Mouse (Mus musculus) CH12.LX (cell line): ENCODE data around the gene Btd. TPM values are rescaled to one million over a fixed set of nuclear protein-coding genes. Genes with fewer than 3 reads are reported as not detected.

Experiments used
- DNase-seq: peaks from one replicate; pipeline ENCODE4 v3.0.0-alpha.2; 2013; ENCODE audit errors: extremely low read depth
- H3K27ac ChIP-seq: 2 replicates; pipeline ENCODE4 v1.5.1; 2012; ENCODE audit warnings: low read depth, mild to moderate bottlenecking, control low read depth, moderate library complexity; ENCODE audit not compliant: insufficient read depth
- H3K27me3 ChIP-seq: replicated peaks from 2 replicates; pipeline ENCODE3; 2012; ENCODE audit warnings: inconsistent platforms
- H3K36me3 ChIP-seq, 2 experiments: replicated peaks in 1 of 2; 2 replicates each; pipeline versions ENCODE3 to v1.6.1; 2012; ENCODE audit warnings: inconsistent platforms in 1 of 2, low read length in 1 of 2, mild to moderate bottlenecking in 1 of 2, mixed read lengths in 1 of 2, moderate library complexity in 1 of 2; ENCODE audit not compliant: control insufficient read depth in 1 of 2, insufficient read depth in 1 of 2
- H3K4me1 ChIP-seq, 2 experiments: 2 replicates each; pipeline ENCODE4 v1.6.1; 2012; ENCODE audit warnings: inconsistent platforms in 1 of 2, moderate library complexity in 1 of 2; ENCODE audit not compliant: insufficient read depth in 2 of 2, control insufficient read depth in 1 of 2
- H3K4me2 ChIP-seq: 2 replicates; pipeline ENCODE4 v1.6.1; 2012; ENCODE audit warnings: low read depth, mild to moderate bottlenecking, control low read depth; ENCODE audit not compliant: poor library complexity, insufficient read depth, severe bottlenecking
- H3K4me3 ChIP-seq, 3 experiments: fragments of 150-350 bp in 1 of 3; sonication (generic) in 1 of 3; replicated peaks in 1 of 3; 2 replicates each; pipeline versions ENCODE3 to v1.5.1; 2011 to 2012; ENCODE audit warnings: low read depth in 2 of 3, low read length in 2 of 3, mild to moderate bottlenecking in 2 of 3, moderate library complexity in 2 of 3, control low read depth in 1 of 3, improper control_type of control experiment in 1 of 3, inconsistent platforms in 1 of 3, mixed read lengths in 1 of 3; ENCODE audit not compliant: poor library complexity in 1 of 3
- H3K79me2 ChIP-seq: replicated peaks from 2 replicates; pipeline ENCODE4 v1.6.1; 2012; ENCODE audit warnings: mild to moderate bottlenecking, moderate library complexity; ENCODE audit not compliant: control insufficient read depth, poor library complexity, insufficient read depth, severe bottlenecking; ENCODE audit errors: extremely low read depth
- H3K9ac ChIP-seq: 2 replicates; pipeline ENCODE4 v1.6.1; 2012; ENCODE audit warnings: low read depth, mild to moderate bottlenecking, control low read depth, moderate library complexity; ENCODE audit not compliant: insufficient read depth
- H3K9me3 ChIP-seq: replicated peaks from 2 replicates; pipeline ENCODE3; 2012; ENCODE audit warnings: low read length, inconsistent platforms, mixed read lengths
- BHLHE40 ChIP-seq: IDR thresholded peaks from 2 replicates; pipeline ENCODE4 v1.6.1; 2011; ENCODE audit warnings: mild to moderate bottlenecking, low read depth, low read length, improper control_type of control experiment
- CHD1 ChIP-seq: IDR thresholded peaks from 2 replicates; pipeline ENCODE4 v1.6.1; 2012; ENCODE audit warnings: low read depth, low read length, improper control_type of control experiment, inconsistent platforms
- CHD2 ChIP-seq: IDR thresholded peaks from 2 replicates; pipeline ENCODE4 v1.6.1; 2011; ENCODE audit warnings: low read length, improper control_type of control experiment
- HCFC1 ChIP-seq: IDR thresholded peaks from 2 replicates; pipeline ENCODE4 v1.6.1; 2012; ENCODE audit warnings: low read depth, mild to moderate bottlenecking, inconsistent platforms, low read length, improper control_type of control experiment
- IRF4 ChIP-seq: IDR thresholded peaks from 2 replicates; pipeline ENCODE4 v1.6.1; 2014; ENCODE audit warnings: low read depth, mild to moderate bottlenecking, inconsistent platforms, low read length, improper control_type of control experiment
- JUN ChIP-seq: IDR thresholded peaks from 2 replicates; pipeline ENCODE4 v1.6.1; 2011; ENCODE audit warnings: low read depth, mild to moderate bottlenecking, low read length, improper control_type of control experiment, moderate library complexity; ENCODE audit not compliant: insufficient read depth
- JUND ChIP-seq: conservative IDR thresholded peaks from 2 replicates; pipeline ENCODE4 v1.6.1; 2011; ENCODE audit warnings: low read depth, low read length, improper control_type of control experiment
- MAFK ChIP-seq: IDR thresholded peaks from 2 replicates; pipeline ENCODE4 v1.6.1; 2011; ENCODE audit warnings: low read length, improper control_type of control experiment; ENCODE audit not compliant: insufficient replicate concordance
- MAX ChIP-seq: IDR thresholded peaks from 2 replicates; pipeline ENCODE4 v1.6.1; 2011; ENCODE audit warnings: low read length, improper control_type of control experiment
- MAZ ChIP-seq: IDR thresholded peaks from 2 replicates; pipeline ENCODE4 v1.6.1; 2012; ENCODE audit warnings: low read depth, mild to moderate bottlenecking, inconsistent platforms, low read length, improper control_type of control experiment, moderate library complexity
- MEF2A ChIP-seq: IDR thresholded peaks from 2 replicates; pipeline ENCODE4 v1.6.1; 2014; ENCODE audit warnings: low read depth, mild to moderate bottlenecking, inconsistent platforms, low read length, improper control_type of control experiment, borderline replicate concordance
- MXI1 ChIP-seq: IDR thresholded peaks from 2 replicates; pipeline ENCODE4 v1.6.1; 2011; ENCODE audit warnings: mild to moderate bottlenecking, low read depth, low read length, improper control_type of control experiment
- NELFE ChIP-seq: IDR thresholded peaks from 2 replicates; pipeline ENCODE4 v1.6.1; 2011; ENCODE audit warnings: low read depth, low read length, improper control_type of control experiment
- NRF1 ChIP-seq: IDR thresholded peaks from 2 replicates; pipeline ENCODE4 v1.6.1; 2014; ENCODE audit warnings: low read depth, mild to moderate bottlenecking, inconsistent platforms, low read length, improper control_type of control experiment, moderate library complexity
- POLR2AphosphoS2 ChIP-seq: IDR thresholded peaks from 2 replicates; pipeline ENCODE4 v1.6.1; 2011; ENCODE audit warnings: low read depth, low read length, improper control_type of control experiment
- RAD21 ChIP-seq: IDR thresholded peaks from 2 replicates; pipeline ENCODE4 v1.6.1; 2011; ENCODE audit warnings: low read depth, mild to moderate bottlenecking, low read length, improper control_type of control experiment, moderate library complexity
- RCOR1 ChIP-seq: conservative IDR thresholded peaks from 2 replicates; pipeline ENCODE4 v1.6.1; 2012; ENCODE audit warnings: low read depth, mild to moderate bottlenecking, inconsistent platforms, low read length, improper control_type of control experiment
- SIN3A ChIP-seq: IDR thresholded peaks from 2 replicates; pipeline ENCODE4 v1.6.1; 2012; ENCODE audit warnings: low read length, improper control_type of control experiment, inconsistent platforms
- SMC3 ChIP-seq: IDR thresholded peaks from 2 replicates; pipeline ENCODE4 v1.6.1; 2011; ENCODE audit warnings: low read depth, low read length, improper control_type of control experiment
- TBP ChIP-seq: conservative IDR thresholded peaks from 2 replicates; pipeline ENCODE4 v1.6.1; 2011; ENCODE audit warnings: low read depth, low read length, improper control_type of control experiment
- USF2 ChIP-seq: conservative IDR thresholded peaks from 2 replicates; pipeline ENCODE4 v1.6.1; 2011; ENCODE audit warnings: low read depth, low read length, improper control_type of control experiment
- ZC3H11A ChIP-seq: IDR thresholded peaks from 2 replicates; pipeline ENCODE4 v1.6.1; 2012; ENCODE audit warnings: low read depth, mild to moderate bottlenecking, inconsistent platforms, low read length, improper control_type of control experiment
- ZMIZ1 ChIP-seq: IDR thresholded peaks from 2 replicates; pipeline ENCODE4 v1.6.1; 2012; ENCODE audit warnings: low read depth, mild to moderate bottlenecking, inconsistent platforms, low read length, improper control_type of control experiment
- ZNF384 ChIP-seq: IDR thresholded peaks from 2 replicates; pipeline ENCODE4 v1.6.1; 2012; ENCODE audit warnings: low read depth, low read length, improper control_type of control experiment, inconsistent platforms
- dilution Hi-C: fragments of 300-500 bp; cut with MboI; formaldehyde crosslinking; loops from 2 replicates; pipeline ENCODE4 v1.14.3; 2020; ENCODE audit warnings: low sequenced_read_pairs; ENCODE audit not compliant: extremely low pct_unique_long_range_greater_than_20kb, extremely low pct_ligation_motif_present
- in situ Hi-C: fragments of 300-500 bp; cut with MboI; formaldehyde crosslinking; loops from 3 replicates; pipeline ENCODE4 v1.14.3; 2019; ENCODE audit warnings: low sequenced_read_pairs, low pct_ligation_motif_present, low pct_unique_long_range_greater_than_20kb, mixed read lengths
- polyA plus RNA-seq: library from polyadenylated mRNA; unstranded; fragments of >175 nt; gene quantifications from 2 replicates; pipeline ENCODE4 v1.2.1, GENCODE M21; 2012; ENCODE audit warnings: low read depth; ENCODE audit not compliant: insufficient read length
- total RNA-seq, 2 experiments: library from RNA; depleted of rRNA; stranded (reverse); fragments of 300-350 nt in 1 of 2; fragments of >200 nt in 1 of 2; gene quantifications; 2 replicates each; pipeline ENCODE4 v1.2.3; 2012 to 2014

The Btd gene
- total and polyA plus RNA-seq, 3 experiments: 16.2 to 25.4 (median 23.0) TPM

DNA sequence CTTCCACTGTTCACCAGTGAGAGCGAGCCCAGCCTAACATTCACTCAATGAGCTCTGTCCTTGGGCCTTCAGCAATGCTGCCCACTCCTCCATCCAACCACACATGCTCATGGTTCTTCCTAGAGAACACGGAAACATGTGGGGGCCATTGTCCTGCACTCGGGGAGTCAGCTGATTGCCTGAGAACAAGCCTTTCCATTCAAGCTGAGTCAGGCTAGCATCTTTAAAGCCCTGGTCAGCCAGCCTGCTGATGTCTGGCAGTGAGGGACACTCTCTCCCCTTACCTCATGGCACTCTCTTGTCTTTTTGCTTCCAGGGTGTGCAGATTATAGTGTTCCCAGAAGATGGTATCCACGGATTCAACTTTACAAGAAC lies 24.7 kb downstream of the Btd start:
- Histone ChIP-seq H3K79me2 (no peaks in the 10 kb centered on the region), H3K27me3 (no peaks in the 10 kb centered on the region), H3K9me3 (peaks cover 8% of the 10 kb centered on the region), H3K9ac (no peak overlapping the region), H3K27ac (0 out of 2 replicates have a peak overlapping the region, but pooled peaks have one; percentile 48), H3K4me2 (no peak overlapping the region), H3K4me3 (no peak overlapping the region), H3K4me1 (peaks cover 40 to 86% of the 10 kb centered on the region in 2 experiments), H3K36me3 (peaks cover 10 to 32% of the 10 kb centered on the region in 2 experiments)
- no peak for DNase-seq
- dilution Hi-C loops: no loop called here
- in situ Hi-C loops: no loop called here
- TF ChIP-seq SMC3: no peak
- no peak for TF ChIP-seq RCOR1
- no peak for TF ChIP-seq MEF2A
- TF ChIP-seq NELFE: no peak
- TF ChIP-seq MAFK: no peak
- TF ChIP-seq MAZ: no peak
- TF ChIP-seq MAX: no peak
- no peak for TF ChIP-seq ZMIZ1
- TF ChIP-seq IRF4: no peak
- TF ChIP-seq POLR2AphosphoS2: no peak
- no peak for TF ChIP-seq NRF1
- TF ChIP-seq RAD21: no peak
- no peak for TF ChIP-seq JUND
- no peak for TF ChIP-seq ZNF384
- TF ChIP-seq TBP: no peak
- no peak for TF ChIP-seq ZC3H11A

- Histone ChIP-seq H3K27me3 (no peaks in the 10 kb centered on the region), H3K27ac (no peak overlapping the region), H3K36me3 (peaks cover 10 to 31% of the 10 kb centered on the region in 2 experiments), H3K4me2 (no peak overlapping the region), H3K9me3 (peaks cover 8% of the 10 kb centered on the region), H3K4me1 (peaks cover 40 to 82% of the 10 kb centered on the region in 2 experiments), H3K4me3 (no peak overlapping the region), H3K79me2 (no peaks in the 10 kb centered on the region), H3K9ac (no peak overlapping the region)
- in situ Hi-C loops (no loop called here), dilution Hi-C loops (no loop called here)
- TF ChIP-seq SIN3A (no peak), USF2 (no peak), TBP (no peak), ZNF384 (no peak), MXI1 (no peak), HCFC1 (no peak), CHD2 (no peak), POLR2AphosphoS2 (no peak), JUND (no peak), CHD1 (no peak), BHLHE40 (no peak), JUN (no peak)
- no peak for DNase-seq
Measured at GRCm38 (mm10) chr14:31666931-31667705, 26.3 kb downstream of the Btd start.
